Mouse (Mus musculus) stomach, embryonic 15.5 days (tissue): ENCODE measurements around the gene Akt1. TPM values are rescaled to one million over a fixed set of nuclear protein-coding genes. Genes with fewer than 3 reads are reported as not detected.

Experiments
- ATAC-seq: fragments of 200-750 bp; cut with Nextera tagmentation; 2 replicates; pipeline ENCODE4 v1.8.0; 2017; ENCODE audit warnings: low read depth, moderate number of reproducible peaks, moderate TSS enrichment; ENCODE audit not compliant: insufficient read depth, low FRiP score
- H3K27ac ChIP-seq: fragments of 300-500 bp; sonication (generic); 2 replicates; pipeline ENCODE4 v1.5.1; 2015; ENCODE audit warnings: mild to moderate bottlenecking, inconsistent platforms
- H3K27me3 ChIP-seq: fragments of 300-500 bp; sonication (generic); replicated peaks from 2 replicates; pipeline ENCODE4 v1.6.1; 2015; ENCODE audit warnings: inconsistent platforms
- H3K36me3 ChIP-seq: fragments of 300-500 bp; sonication (generic); 2 replicates; pipeline ENCODE4 v1.6.1; 2015; ENCODE audit warnings: inconsistent platforms
- H3K4me1 ChIP-seq: fragments of 300-500 bp; sonication (generic); 2 replicates; pipeline ENCODE4 v1.6.1; 2015; ENCODE audit warnings: inconsistent platforms
- H3K4me2 ChIP-seq: fragments of 300-500 bp; sonication (generic); 2 replicates; pipeline ENCODE4 v1.6.1; 2015; ENCODE audit warnings: mild to moderate bottlenecking, inconsistent platforms
- H3K4me3 ChIP-seq: fragments of 300-500 bp; sonication (generic); replicated peaks from 2 replicates; pipeline ENCODE4 v1.5.1; 2015; ENCODE audit warnings: inconsistent platforms
- H3K9ac ChIP-seq: fragments of 300-500 bp; sonication (generic); 2 replicates; pipeline ENCODE4 v1.6.1; 2015; ENCODE audit warnings: inconsistent platforms
- H3K9me3 ChIP-seq: fragments of 300-500 bp; sonication (generic); 2 replicates; pipeline ENCODE4 v1.6.1; 2016; ENCODE audit warnings: inconsistent platforms
- WGBS: fragments of 180-500 bp; shearing (Covaris S2); methylation state at CpG from one replicate; pipeline ENCODE4 v1.1.7; 2015; 5-methylcytosine and 5-hydroxymethylcytosine counted together
- microRNA-seq: library from miRNA; unstranded; fragments of <30 nt; microRNA quantifications from one replicate; pipeline ENCODE4, GENCODE M21; 2016
- polyA plus RNA-seq: library from polyadenylated mRNA; unstranded; fragments of >200 nt; fragmentation: Nextera tagmentation; extraction: Ambion mirVana; gene quantifications from 2 replicates; pipeline ENCODE4 v1.2.1, GENCODE M21; 2015

Gene Akt1
- polyA plus RNA-seq, 1 experiment from 2014 or later, result 161 TPM

DNA sequence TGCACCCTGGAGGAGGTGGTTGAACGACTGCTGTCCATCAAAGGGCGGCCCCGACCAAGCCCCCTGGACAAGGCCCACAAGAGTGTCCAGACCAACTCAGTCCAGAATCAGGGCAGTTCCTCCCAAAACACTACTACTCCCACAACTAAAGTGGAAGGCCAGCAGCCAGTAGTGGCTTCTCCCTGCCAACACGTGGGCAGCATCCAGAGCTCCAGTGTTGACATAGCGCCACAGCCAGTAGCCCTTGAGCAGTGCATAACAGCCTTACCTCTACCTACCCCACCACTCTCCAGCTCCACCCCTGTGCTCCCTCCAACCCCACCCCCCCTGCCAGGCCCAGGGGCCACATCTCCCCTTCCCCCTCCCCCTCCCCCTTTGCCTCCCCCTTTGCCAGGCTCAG is 70.7 kb downstream of the Akt1 start:
- 77% methylated on average over 5 of the region's 5 CpGs for WGBS
- ATAC-seq, result no peak

More for the DNA sequence above, 70.7 kb downstream of the Akt1 start:
- H3K4me2 ChIP-seq, result no peak overlapping the region
- 0 out of 2 replicates have a peak, but pooled peaks cover 4% of the 10 kb centered on the region for H3K36me3 ChIP-seq
- no peaks in the 10 kb centered on the region for H3K27me3 ChIP-seq
- no peak overlapping the region for H3K9ac ChIP-seq
- H3K9me3 ChIP-seq, result no peaks in the 10 kb centered on the region
- no peak overlapping the region for H3K27ac ChIP-seq
- 0 out of 2 replicates have a peak, but pooled peaks cover 3% of the 10 kb centered on the region for H3K4me1 ChIP-seq
- H3K4me3 ChIP-seq, result no peak overlapping the region

Small RNAs within 50 kb of the gene (microRNA-seq; reads per million reads assigned to microRNA genes)
- gene Mir6939, result 1.7 reads per million

Other genes starting within 250 kb of the Akt1 start
- gene A530016L24Rik, start 185.4 kb downstream of the Akt1 start, polyA plus RNA-seq, result 0.18 and 0.21 TPM in 2 replicates
- 2.7 TPM in 2 replicates for gene Tmem179, start 158.1 kb downstream of the Akt1 start, polyA plus RNA-seq
- 4.3 and 4.4 TPM in 2 replicates for gene Inf2, start 86.1 kb downstream of the Akt1 start, polyA plus RNA-seq
- gene Adssl1, start 54.8 kb downstream of the Akt1 start, polyA plus RNA-seq, result 4.3 and 4.4 TPM in 2 replicates
- gene Siva1, start 30.2 kb downstream of the Akt1 start, polyA plus RNA-seq, result 198 and 214 TPM in 2 replicates
- 9.3 and 10.8 TPM in 2 replicates for gene Zbtb42, start 3.9 kb upstream of the Akt1 start, polyA plus RNA-seq
- gene Cep170b, start 45.6 kb upstream of the Akt1 start, polyA plus RNA-seq, result 24.3 and 24.6 TPM in 2 replicates
- 14.5 and 16.8 TPM in 2 replicates for gene Pld4, start 85.8 kb upstream of the Akt1 start, polyA plus RNA-seq
- gene Ahnak2, start 127.8 kb upstream of the Akt1 start, polyA plus RNA-seq, result 3.8 and 4.7 TPM in 2 replicates
- 6.1 and 7.0 TPM in 2 replicates for gene Clba1, start 134.1 kb upstream of the Akt1 start, polyA plus RNA-seq
- gene Cdca4, start 154.5 kb upstream of the Akt1 start, polyA plus RNA-seq, result 97.0 and 100 TPM in 2 replicates
- 0.33 and 0.41 TPM in 2 replicates for gene Gpr132, start 193.3 kb upstream of the Akt1 start, polyA plus RNA-seq